Comparison of ENCODE assay signal across 8 mouse cellular contexts in the genomic region with DNA sequence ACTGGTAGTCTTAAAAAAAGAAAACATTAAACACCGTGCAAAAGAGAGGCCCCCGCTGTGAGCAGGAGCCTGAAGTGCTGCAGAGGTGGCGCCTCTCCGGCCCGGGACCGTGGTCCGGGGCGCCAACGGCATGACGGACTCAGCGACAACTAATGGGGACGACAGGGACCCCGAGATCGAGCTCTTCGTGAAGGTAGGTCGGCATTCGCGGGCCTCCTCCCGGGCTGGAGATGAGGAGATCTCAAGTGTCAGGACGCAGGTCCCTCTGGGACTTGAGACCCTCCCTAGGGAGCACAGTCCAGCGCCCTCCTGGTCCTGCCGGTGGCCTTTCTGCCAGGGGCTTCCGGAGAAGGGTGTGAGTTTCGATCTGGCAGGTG. TPM values are rescaled to one million over a fixed set of nuclear protein-coding genes. Genes with fewer than 3 reads are reported as not detected.
A peak's percentile ranks its signal among the peaks of the same experiment; 100 is the strongest.
DNase-seq lines count a peak whose midpoint lies in the region; ATAC-seq and TF ChIP-seq lines count a peak whose summit lies in the region.

No protein-coding gene starts in this region.

- DNase-seq in cerebellum, postnatal 14 days = peak; percentile 6
- DNase-seq in cerebellum, adult 11 months = no peak
- no peak for DNase-seq in ES-E14 (ENCODE audit: low read depth, low spot score)
- peak; percentile 68 for DNase-seq in gastrocnemius, adult 2 months
- no peak for DNase-seq in frontal cortex, adult 2 months (ENCODE audit: extremely low spot score in 1 of 2, low spot score in 1 of 2)

- ATAC-seq in intestine, embryonic 16.5 days = peak; percentile 14
- peak; percentile 30; the same call in 1 of the 2 replicates for ATAC-seq in stomach, embryonic 16.5 days (ENCODE audit: insufficient read depth, low FRiP score)

- H3K27ac ChIP-seq in ES-E14 (ENCODE audit: insufficient read depth, low read depth, low read length, poor library complexity, severe bottlenecking) = no peak overlapping the region
- peak overlapping the region; percentile 97 for H3K27ac ChIP-seq in gastrocnemius, adult 2 months
- H3K27ac ChIP-seq in intestine, embryonic 16.5 days (ENCODE audit: low read length) = peak overlapping the region; percentile 36; the same call in 1 of the 2 replicates
- H3K27ac ChIP-seq in stomach, embryonic 16.5 days (ENCODE audit: low read length) = no peak overlapping the region; the same call in 1 of the 2 replicates

- H3K9me3 ChIP-seq in ES-E14 (ENCODE audit: control insufficient read depth, insufficient read depth, low read depth, low read length) = no peaks in the 10 kb centered on the region
- no peaks in the 10 kb centered on the region for H3K9me3 ChIP-seq in intestine, embryonic 16.5 days (ENCODE audit: control insufficient read depth, low read length)
- H3K9me3 ChIP-seq in megakaryocyte, embryonic 14.5 days = peaks cover 7% of the 10 kb centered on the region; the same call in 1 of the 2 replicates
- H3K9me3 ChIP-seq in stomach, embryonic 16.5 days (replicated peaks; ENCODE audit: control insufficient read depth, low read length) = no peaks in the 10 kb centered on the region

- in situ Hi-C loops in ES-E14 (cut with MboI; ENCODE audit: low sequenced_read_pairs in 2 of 2, unreplicated experiment in 2 of 2) = no loop called here

- no peaks in the 10 kb centered on the region for H3K36me3 ChIP-seq in ES-E14 (ENCODE audit: control insufficient read depth, insufficient read depth, low read length, poor library complexity, severe bottlenecking)
- H3K36me3 ChIP-seq in intestine, embryonic 16.5 days (ENCODE audit: control insufficient read depth, insufficient read depth, low read length) = no peaks in the 10 kb centered on the region
- no peaks in the 10 kb centered on the region for H3K36me3 ChIP-seq in megakaryocyte, embryonic 14.5 days (replicated peaks; ENCODE audit: low read length)
- H3K36me3 ChIP-seq in stomach, embryonic 16.5 days (ENCODE audit: control insufficient read depth, insufficient read depth, low read length) = no peaks in the 10 kb centered on the region

- intact Hi-C loops in gastrocnemius, adult 2 months (cut with DNase I) = loop anchor here (5.0 kb wide), 2 partner anchors 36 to 69 kb away; no protein-coding TSS in a partner anchor

- no peak overlapping the region for H3K9ac ChIP-seq in ES-E14 (ENCODE audit: insufficient read depth, low read depth, low read length, poor library complexity, severe bottlenecking)
- H3K9ac ChIP-seq in intestine, embryonic 16.5 days (ENCODE audit: low read depth, low read length) = peak overlapping the region; percentile 62
- H3K9ac ChIP-seq in stomach, embryonic 16.5 days (ENCODE audit: low read length) = peak overlapping the region; percentile 73

- peaks cover 2 to 5% of the 10 kb centered on the region in 2 experiments; a peak in 3 of 4 replicates for H3K4me1 ChIP-seq in ES-E14 (ENCODE audit: control insufficient read depth in 2 of 2, insufficient read depth in 2 of 2, low read length in 2 of 2, poor library complexity in 1 of 2)
- H3K4me1 ChIP-seq in intestine, embryonic 16.5 days (ENCODE audit: control insufficient read depth, insufficient read depth, low read length) = peaks cover 17% of the 10 kb centered on the region
- peaks cover 30% of the 10 kb centered on the region for H3K4me1 ChIP-seq in megakaryocyte, embryonic 14.5 days
- peaks cover 4% of the 10 kb centered on the region; the same call in 1 of the 2 replicates for H3K4me1 ChIP-seq in stomach, embryonic 16.5 days (ENCODE audit: control insufficient read depth, insufficient read depth, low read length)

- peak overlapping the region; percentile 33 to 55 for H3K4me3 ChIP-seq in ES-E14 (ENCODE audit: insufficient read depth in 1 of 2, low read depth in 1 of 2, low read length in 2 of 2, poor library complexity in 1 of 2, severe bottlenecking in 1 of 2)
- peak overlapping the region; percentile 94 for H3K4me3 ChIP-seq in gastrocnemius, adult 2 months
- H3K4me3 ChIP-seq in intestine, embryonic 16.5 days (ENCODE audit: low read length) = peak overlapping the region; percentile 43
- H3K4me3 ChIP-seq in megakaryocyte, embryonic 14.5 days (replicated peaks) = peak overlapping the region; percentile 90
- peak overlapping the region; percentile 52 for H3K4me3 ChIP-seq in stomach, embryonic 16.5 days (replicated peaks; ENCODE audit: low read length)

- peak overlapping the region; percentile 66 for H3K4me2 ChIP-seq in intestine, embryonic 16.5 days (ENCODE audit: low read depth, low read length)
- H3K4me2 ChIP-seq in stomach, embryonic 16.5 days (ENCODE audit: low read depth, low read length) = peak overlapping the region; percentile 92

- WGBS in intestine, embryonic 16.5 days = 1% methylated on average over 24 of the region's 24 CpGs
- WGBS in stomach, embryonic 16.5 days = under 1% methylated on average over 24 of the region's 24 CpGs

- no peaks in the 10 kb centered on the region; the same call in 1 of the 2 replicates for H3K27me3 ChIP-seq in intestine, embryonic 16.5 days (replicated peaks; ENCODE audit: control insufficient read depth, insufficient read depth, low read length)
- peaks cover 39% of the 10 kb centered on the region for H3K27me3 ChIP-seq in megakaryocyte, embryonic 14.5 days (replicated peaks)
- peaks cover 7% of the 10 kb centered on the region; the same call in 1 of the 2 replicates for H3K27me3 ChIP-seq in stomach, embryonic 16.5 days (ENCODE audit: control insufficient read depth, insufficient read depth, low read length)

- no peak for TF ChIP-seq CTCF in gastrocnemius, adult 2 months (IDR thresholded peaks at IDR 0.05)

TF ChIP-seq in ES-E14, 5 proteins besides CTCF, POLR2A, EP300 and RAD21:
- TF ChIP-seq HCFC1 (IDR thresholded peaks at IDR 0.05; ENCODE audit: borderline replicate concordance, insufficient read depth, low read length) (no peak), ZC3H11A (IDR thresholded peaks at IDR 0.05; ENCODE audit: borderline replicate concordance, low read depth, low read length) (no peak), CHD2 (IDR thresholded peaks at IDR 0.05; ENCODE audit: low read depth, low read length) (no peak), MAFK (IDR thresholded peaks at IDR 0.05; ENCODE audit: insufficient read depth, low read depth, low read length) (no peak), ZNF384 (IDR thresholded peaks at IDR 0.05; ENCODE audit: low read depth, low read length) (no peak)

RNA-seq across cellular contexts. Expression of a gene that starts 0.4 kb away (rescaled TPM):
- 0.05 and 0.49 TPM in 2 replicates for total RNA-seq in ES-E14 (2012; rRNA removed)
- total RNA-seq in gastrocnemius, adult 2 months (2021) = 100 to 1,000 TPM; 121 to 159 TPM
- polyA plus RNA-seq in intestine, embryonic 16.5 days (2015; fragmentation: Nextera tagmentation; extraction: Ambion mirVana) = 25.9 and 31.2 TPM in 2 replicates
- not detected in 2 replicates for polyA plus RNA-seq in megakaryocyte, embryonic 14.5 days (2012; ENCODE audit: insufficient read depth, low replicate concordance)
- 7.3 and 9.1 TPM in 2 replicates for polyA plus RNA-seq in stomach, embryonic 16.5 days (2015; fragmentation: Nextera tagmentation; extraction: Ambion mirVana)
- 2.7 and 2.9 TPM in 2 replicates for polyA plus RNA-seq in frontal cortex, adult 2 months (2012; rRNA removed)

Comparison
In these comparisons a context has a peak if more than half of its experiments do, and no peak if none do; other contexts are left out.
1. DNase-seq: peak in cerebellum, postnatal 14 days (2 of 2) and gastrocnemius, adult 2 months (single experiment); none in cerebellum, adult 11 months (single experiment), ES-E14 (single experiment) and frontal cortex, adult 2 months (0 of 2).
2. H3K27ac ChIP-seq: peak in gastrocnemius, adult 2 months (single experiment) and intestine, embryonic 16.5 days (single experiment); none in ES-E14 (single experiment) and stomach, embryonic 16.5 days (single experiment).
3. H3K4me3 ChIP-seq: peak in every context shown above with its lines; median percentile 94 in gastrocnemius, adult 2 months; 90 in megakaryocyte, embryonic 14.5 days; 52 in stomach, embryonic 16.5 days; 44 in ES-E14; 43 in intestine, embryonic 16.5 days.